Mouse (Mus musculus): ENCODE data around the gene Mxd4. TPM values are rescaled to one million over a fixed set of nuclear protein-coding genes. Genes with fewer than 3 reads are reported as not detected.

Gene Mxd4
- polyA plus RNA-seq, 1 experiment from 2014 or later, result 34.2 TPM

GRCm38 (mm10) chr5:34196423-34196822 lies 8.9 kb upstream of the Mxd4 start:
- WGBS, result 70% methylated on average over 7 of the region's 7 CpGs
- Histone ChIP-seq H3K9me3 (ENCODE audit: control insufficient read depth, low read length) (no peaks in the 10 kb centered on the region), H3K36me3 (ENCODE audit: control insufficient read depth, insufficient read depth, low read length) (no peaks in the 10 kb centered on the region), H3K4me1 (ENCODE audit: control insufficient read depth in 2 of 2, insufficient read depth in 2 of 2, low read length in 2 of 2) (peaks cover 2 to 6% of the 10 kb centered on the region in 2 experiments), H3K27ac (replicated peaks in 1 of 2; ENCODE audit: control insufficient read depth in 1 of 2, insufficient read depth in 1 of 2, low read depth in 2 of 2, low read length in 2 of 2) (no peak overlapping the region), H3K27me3 (ENCODE audit: control insufficient read depth, insufficient read depth, low read length) (no peaks in the 10 kb centered on the region), H3K9ac (ENCODE audit: low read length) (no peak overlapping the region), H3K4me3 (ENCODE audit: control insufficient read depth in 1 of 2, insufficient read depth in 1 of 2, low read depth in 1 of 2, low read length in 2 of 2) (no peak overlapping the region), H3K4me2 (ENCODE audit: low read length) (no peak overlapping the region)
- ATAC-seq (ENCODE audit: insufficient number of reproducible peaks, insufficient read depth, low FRiP score, low read depth), result no peak

GRCm38 (mm10) chr5:34195786-34196185 lies 8.3 kb upstream of the Mxd4 start:
- no peak overlapping the region for H3K9ac ChIP-seq (ENCODE audit: low read length)
- no peaks in the 10 kb centered on the region for H3K36me3 ChIP-seq (ENCODE audit: control insufficient read depth, insufficient read depth, low read length)
- H3K4me1 ChIP-seq (ENCODE audit: control insufficient read depth in 2 of 2, insufficient read depth in 2 of 2, low read length in 2 of 2), result peaks cover 0 to 2% of the 10 kb centered on the region in 2 experiments; a peak in 2 of 4 replicates
- H3K27me3 ChIP-seq (ENCODE audit: control insufficient read depth, insufficient read depth, low read length), result no peaks in the 10 kb centered on the region
- 88% methylated on average over 12 of the region's 12 CpGs for WGBS
- H3K27ac ChIP-seq (replicated peaks in 1 of 2; ENCODE audit: control insufficient read depth in 1 of 2, insufficient read depth in 1 of 2, low read depth in 2 of 2, low read length in 2 of 2), result no peak overlapping the region
- no peak for ATAC-seq (ENCODE audit: insufficient number of reproducible peaks, insufficient read depth, low FRiP score, low read depth)
- no peaks in the 10 kb centered on the region for H3K9me3 ChIP-seq (ENCODE audit: control insufficient read depth, low read length)
- H3K4me2 ChIP-seq (ENCODE audit: low read length), result no peak overlapping the region
- H3K4me3 ChIP-seq (ENCODE audit: control insufficient read depth in 1 of 2, insufficient read depth in 1 of 2, low read depth in 1 of 2, low read length in 2 of 2), result no peak overlapping the region

GRCm38 (mm10) chr5:34194975-34195662 lies 7.6 kb upstream of the Mxd4 start:
- Histone ChIP-seq H3K27ac (replicated peaks in 1 of 2; ENCODE audit: control insufficient read depth in 1 of 2, insufficient read depth in 1 of 2, low read depth in 2 of 2, low read length in 2 of 2) (no peak overlapping the region), H3K9me3 (ENCODE audit: control insufficient read depth, low read length) (no peaks in the 10 kb centered on the region), H3K4me2 (ENCODE audit: low read length) (no peak overlapping the region), H3K4me1 (ENCODE audit: control insufficient read depth in 2 of 2, insufficient read depth in 2 of 2, low read length in 2 of 2) (peaks cover 2 to 4% of the 10 kb centered on the region in 2 experiments; a peak in 2 of 4 replicates), H3K4me3 (ENCODE audit: control insufficient read depth in 1 of 2, insufficient read depth in 1 of 2, low read depth in 1 of 2, low read length in 2 of 2) (no peak overlapping the region), H3K27me3 (ENCODE audit: control insufficient read depth, insufficient read depth, low read length) (no peaks in the 10 kb centered on the region), H3K9ac (ENCODE audit: low read length) (no peak overlapping the region), H3K36me3 (ENCODE audit: control insufficient read depth, insufficient read depth, low read length) (no peaks in the 10 kb centered on the region)
- WGBS, result 66% methylated on average over 6 of the region's 6 CpGs
- no peak for ATAC-seq (ENCODE audit: insufficient number of reproducible peaks, insufficient read depth, low FRiP score, low read depth)

- H3K4me1 ChIP-seq (ENCODE audit: control insufficient read depth in 2 of 2, insufficient read depth in 2 of 2, low read length in 2 of 2), result peaks cover 5 to 7% of the 10 kb centered on the region in 2 experiments; a peak in 3 of 4 replicates
- H3K9me3 ChIP-seq (ENCODE audit: control insufficient read depth, low read length), result no peaks in the 10 kb centered on the region
- no peak overlapping the region for H3K4me2 ChIP-seq (ENCODE audit: low read length)
- no peak overlapping the region for H3K27ac ChIP-seq (replicated peaks in 1 of 2; ENCODE audit: control insufficient read depth in 1 of 2, insufficient read depth in 1 of 2, low read depth in 2 of 2, low read length in 2 of 2)
- WGBS, result 22% methylated on average over 1 of the region's 1 CpGs
- no peak overlapping the region for H3K9ac ChIP-seq (ENCODE audit: low read length)
- no peaks in the 10 kb centered on the region for H3K27me3 ChIP-seq (ENCODE audit: control insufficient read depth, insufficient read depth, low read length)
- no peak overlapping the region for H3K4me3 ChIP-seq (ENCODE audit: control insufficient read depth in 1 of 2, insufficient read depth in 1 of 2, low read depth in 1 of 2, low read length in 2 of 2)
- ATAC-seq (ENCODE audit: insufficient number of reproducible peaks, insufficient read depth, low FRiP score, low read depth), result no peak
- no peaks in the 10 kb centered on the region for H3K36me3 ChIP-seq (ENCODE audit: control insufficient read depth, insufficient read depth, low read length)
Observed at GRCm38 (mm10) chr5:34194426-34194825, 6.9 kb upstream of the Mxd4 start.

GRCm38 (mm10) chr5:34191843-34192242 lies 4.3 kb upstream of the Mxd4 start:
- peaks cover 13 to 18% of the 10 kb centered on the region in 2 experiments for H3K4me1 ChIP-seq (ENCODE audit: control insufficient read depth in 2 of 2, insufficient read depth in 2 of 2, low read length in 2 of 2)
- H3K27me3 ChIP-seq (ENCODE audit: control insufficient read depth, insufficient read depth, low read length), result no peaks in the 10 kb centered on the region
- H3K27ac ChIP-seq (replicated peaks in 1 of 2; ENCODE audit: control insufficient read depth in 1 of 2, insufficient read depth in 1 of 2, low read depth in 2 of 2, low read length in 2 of 2), result no peak overlapping the region
- no peak for ATAC-seq (ENCODE audit: insufficient number of reproducible peaks, insufficient read depth, low FRiP score, low read depth)
- no peaks in the 10 kb centered on the region for H3K9me3 ChIP-seq (ENCODE audit: control insufficient read depth, low read length)
- H3K36me3 ChIP-seq (ENCODE audit: control insufficient read depth, insufficient read depth, low read length), result no peaks in the 10 kb centered on the region
- no peak overlapping the region for H3K9ac ChIP-seq (ENCODE audit: low read length)
- WGBS, result 87% methylated on average over 4 of the region's 4 CpGs
- H3K4me2 ChIP-seq (ENCODE audit: low read length), result no peak overlapping the region
- no peak overlapping the region for H3K4me3 ChIP-seq (ENCODE audit: control insufficient read depth in 1 of 2, insufficient read depth in 1 of 2, low read depth in 1 of 2, low read length in 2 of 2)

- no peaks in the 10 kb centered on the region for H3K36me3 ChIP-seq (ENCODE audit: control insufficient read depth, insufficient read depth, low read length)
- no peaks in the 10 kb centered on the region for H3K9me3 ChIP-seq (ENCODE audit: control insufficient read depth, low read length)
- no peak overlapping the region for H3K4me3 ChIP-seq (ENCODE audit: control insufficient read depth in 1 of 2, insufficient read depth in 1 of 2, low read depth in 1 of 2, low read length in 2 of 2)
- H3K27ac ChIP-seq (replicated peaks in 1 of 2; ENCODE audit: control insufficient read depth in 1 of 2, insufficient read depth in 1 of 2, low read depth in 2 of 2, low read length in 2 of 2), result no peak overlapping the region
- H3K27me3 ChIP-seq (ENCODE audit: control insufficient read depth, insufficient read depth, low read length), result no peaks in the 10 kb centered on the region
- H3K9ac ChIP-seq (ENCODE audit: low read length), result no peak overlapping the region
- peaks cover 13 to 24% of the 10 kb centered on the region in 2 experiments for H3K4me1 ChIP-seq (ENCODE audit: control insufficient read depth in 2 of 2, insufficient read depth in 2 of 2, low read length in 2 of 2)
- ATAC-seq (ENCODE audit: insufficient number of reproducible peaks, insufficient read depth, low FRiP score, low read depth), result no peak
- H3K4me2 ChIP-seq (ENCODE audit: low read length), result no peak overlapping the region
- WGBS, result 52% methylated on average over 4 of the region's 4 CpGs
Observed at GRCm38 (mm10) chr5:34191021-34191420, 3.5 kb upstream of the Mxd4 start.

- no peak overlapping the region for H3K4me3 ChIP-seq (ENCODE audit: control insufficient read depth in 1 of 2, insufficient read depth in 1 of 2, low read depth in 1 of 2, low read length in 2 of 2)
- no peak for ATAC-seq (ENCODE audit: insufficient number of reproducible peaks, insufficient read depth, low FRiP score, low read depth)
- peaks cover 24 to 39% of the 10 kb centered on the region in 2 experiments for H3K4me1 ChIP-seq (ENCODE audit: control insufficient read depth in 2 of 2, insufficient read depth in 2 of 2, low read length in 2 of 2)
- no peaks in the 10 kb centered on the region for H3K27me3 ChIP-seq (ENCODE audit: control insufficient read depth, insufficient read depth, low read length)
- no peak overlapping the region for H3K4me2 ChIP-seq (ENCODE audit: low read length)
- no peak overlapping the region for H3K27ac ChIP-seq (replicated peaks in 1 of 2; ENCODE audit: control insufficient read depth in 1 of 2, insufficient read depth in 1 of 2, low read depth in 2 of 2, low read length in 2 of 2)
- no peaks in the 10 kb centered on the region for H3K9me3 ChIP-seq (ENCODE audit: control insufficient read depth, low read length)
- H3K9ac ChIP-seq (ENCODE audit: low read length), result no peak overlapping the region
- no peaks in the 10 kb centered on the region for H3K36me3 ChIP-seq (ENCODE audit: control insufficient read depth, insufficient read depth, low read length)
- 57% methylated on average over 1 of the region's 1 CpGs for WGBS
Observed at GRCm38 (mm10) chr5:34189521-34189920, 2.0 kb upstream of the Mxd4 start.

GRCm38 (mm10) chr5:34188856-34189255 lies 1.3 kb upstream of the Mxd4 start:
- peak overlapping the region; percentile 75 for H3K9ac ChIP-seq (ENCODE audit: low read length)

More at GRCm38 (mm10) chr5:34188856-34189255, 1.3 kb upstream of the Mxd4 start:
- no peaks in the 10 kb centered on the region for H3K9me3 ChIP-seq (ENCODE audit: control insufficient read depth, low read length)
- no peaks in the 10 kb centered on the region for H3K27me3 ChIP-seq (ENCODE audit: control insufficient read depth, insufficient read depth, low read length)
- no peak for ATAC-seq (ENCODE audit: insufficient number of reproducible peaks, insufficient read depth, low FRiP score, low read depth)
- H3K4me2 ChIP-seq (ENCODE audit: low read length), result peak overlapping the region; percentile 69
- no peaks in the 10 kb centered on the region for H3K36me3 ChIP-seq (ENCODE audit: control insufficient read depth, insufficient read depth, low read length)
- H3K4me1 ChIP-seq (ENCODE audit: control insufficient read depth in 2 of 2, insufficient read depth in 2 of 2, low read length in 2 of 2), result peaks cover 30 to 45% of the 10 kb centered on the region in 2 experiments
- 73% methylated on average over 2 of the region's 2 CpGs for WGBS
- H3K27ac ChIP-seq (replicated peaks in 1 of 2; ENCODE audit: control insufficient read depth in 1 of 2, insufficient read depth in 1 of 2, low read depth in 2 of 2, low read length in 2 of 2), result no peak overlapping the region
- no peak overlapping the region for H3K4me3 ChIP-seq (ENCODE audit: control insufficient read depth in 1 of 2, insufficient read depth in 1 of 2, low read depth in 1 of 2, low read length in 2 of 2)
